Mouse (Mus musculus): Measurements from ENCODE around the gene S100a11.
"Not testable (repeated sequence)": the region's sequence is repeated elsewhere in the genome, so short reads cannot be mapped to it uniquely, and the experiment has no call there.

The S100a11 gene

DNA sequence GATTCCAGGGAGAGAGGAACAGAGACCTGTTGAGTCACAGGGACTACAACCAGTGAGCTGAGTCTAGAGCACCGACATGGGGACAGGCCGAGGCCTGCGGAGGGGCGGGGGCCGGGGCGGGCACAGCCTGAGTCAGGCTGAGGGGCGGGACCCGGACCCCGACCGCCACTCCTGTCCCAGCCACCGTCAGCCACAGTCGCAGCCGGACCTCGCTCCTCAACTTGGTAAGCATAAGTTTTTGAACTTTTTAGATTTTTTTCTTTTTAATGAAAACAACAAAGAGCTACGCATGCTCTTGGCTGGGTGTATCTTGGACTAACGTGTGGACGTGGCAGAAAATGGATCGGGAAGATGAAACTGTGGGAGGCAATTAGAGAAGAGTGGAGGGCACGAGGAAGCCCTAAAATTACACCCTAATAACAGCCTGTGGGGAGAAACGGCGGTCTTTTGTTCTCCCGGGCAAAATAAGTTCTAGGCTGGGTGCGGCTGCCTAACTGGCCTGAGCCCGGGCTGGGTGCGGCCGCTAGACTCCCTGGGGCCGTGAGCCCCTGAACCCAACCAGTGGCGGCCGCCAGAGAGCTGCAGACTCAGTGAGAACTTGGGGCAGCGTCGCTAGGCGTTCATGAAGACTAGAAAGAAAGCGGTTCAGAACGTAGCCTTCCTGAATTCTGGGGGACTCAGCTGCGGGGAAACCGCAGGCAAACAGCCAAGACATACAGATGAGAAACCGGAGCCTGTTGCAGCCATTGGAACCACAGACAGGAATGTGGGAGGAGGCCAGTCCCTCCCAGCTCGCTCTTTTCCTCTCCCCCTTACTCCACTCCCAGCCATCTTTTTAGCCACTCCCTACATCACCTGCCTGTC lies at the start of gene S100a11:
TSS of gene S100a11 (plus strand) at position 159 of the 864 bp plus-strand sequence.
- peak; percentile 65 for DNase-seq (ENCODE audit: low spot score)

GRCm38 (mm10) chr3:93480053-93480452 lies 40.2 kb upstream of the S100a11 start:
- no peak for DNase-seq (ENCODE audit: low spot score)

- no peak for DNase-seq (ENCODE audit: low spot score)
Measured at GRCm38 (mm10) chr3:93481982-93482616, 38.2 kb upstream of the S100a11 start.

GRCm38 (mm10) chr3:93485611-93486010 lies 34.7 kb upstream of the S100a11 start:
- DNase-seq (ENCODE audit: low spot score): no peak

DNA sequence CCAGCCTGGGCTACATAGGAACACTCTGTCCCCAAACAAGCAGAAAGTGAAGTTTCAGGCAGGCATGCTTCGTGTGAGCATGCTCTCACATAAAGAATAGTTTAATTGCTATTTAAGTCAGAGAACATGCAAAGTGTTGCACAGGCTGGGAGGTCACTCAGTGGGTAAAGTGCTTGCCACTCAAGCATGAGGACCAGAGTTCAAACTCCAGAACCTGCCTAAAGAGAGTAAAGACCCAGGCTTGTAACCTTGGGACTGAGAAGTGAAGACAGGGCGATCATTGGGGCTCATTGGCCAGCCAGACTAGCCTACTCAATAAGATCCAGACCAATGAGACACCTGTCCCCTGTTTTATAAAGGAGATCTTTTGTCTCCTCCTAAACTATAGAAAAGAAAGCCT lies 31.7 kb upstream of the S100a11 start:
- no peak for DNase-seq (ENCODE audit: low spot score)

DNA sequence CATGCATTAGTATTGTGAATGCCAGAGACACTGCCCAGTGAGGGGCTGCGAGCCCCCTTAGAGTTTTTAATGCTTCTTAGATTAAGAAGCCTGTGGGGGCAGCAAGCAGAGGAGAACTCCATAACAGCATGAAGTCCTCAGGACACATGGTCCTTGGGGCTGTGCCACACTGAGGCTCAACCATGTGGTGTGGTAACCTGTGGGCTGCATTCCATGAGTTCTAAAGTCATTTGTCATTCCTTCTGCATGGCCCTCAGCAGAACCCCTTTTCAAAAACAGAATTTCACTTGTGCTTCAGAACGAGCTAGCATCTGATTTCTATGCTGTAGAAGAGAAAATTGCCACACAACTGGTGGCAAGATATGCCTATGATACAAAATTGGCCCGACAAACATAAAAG lies 28.1 kb upstream of the S100a11 start:
- DNase-seq (ENCODE audit: low spot score): no peak

GRCm38 (mm10) chr3:93493992-93494391 lies 26.3 kb upstream of the S100a11 start:
- DNase-seq (ENCODE audit: low spot score): no peak

DNA sequence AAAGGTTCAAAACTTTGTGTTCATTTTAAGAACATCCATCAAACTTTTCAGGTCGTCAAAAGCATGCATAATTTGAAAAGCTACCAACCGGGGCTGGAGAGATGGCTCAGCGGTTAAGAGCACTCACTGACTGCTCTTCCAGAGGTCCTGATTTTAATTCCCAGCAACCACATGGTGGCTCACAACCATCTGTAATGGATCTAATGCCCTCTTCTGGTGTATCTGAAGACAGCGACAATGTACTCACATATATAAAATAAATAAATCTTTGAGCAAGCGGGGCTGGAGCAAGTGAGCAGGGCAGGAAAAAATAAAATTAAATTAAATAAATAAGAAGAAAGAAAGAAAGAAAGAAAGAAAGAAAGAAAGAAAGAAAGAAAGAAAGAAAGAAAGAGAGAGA lies 25.5 kb upstream of the S100a11 start:
- not testable (repeated sequence) for DNase-seq (ENCODE audit: low spot score)

- DNase-seq (ENCODE audit: low spot score): no peak
Measured at GRCm38 (mm10) chr3:93497131-93497530, 23.2 kb upstream of the S100a11 start.

DNA sequence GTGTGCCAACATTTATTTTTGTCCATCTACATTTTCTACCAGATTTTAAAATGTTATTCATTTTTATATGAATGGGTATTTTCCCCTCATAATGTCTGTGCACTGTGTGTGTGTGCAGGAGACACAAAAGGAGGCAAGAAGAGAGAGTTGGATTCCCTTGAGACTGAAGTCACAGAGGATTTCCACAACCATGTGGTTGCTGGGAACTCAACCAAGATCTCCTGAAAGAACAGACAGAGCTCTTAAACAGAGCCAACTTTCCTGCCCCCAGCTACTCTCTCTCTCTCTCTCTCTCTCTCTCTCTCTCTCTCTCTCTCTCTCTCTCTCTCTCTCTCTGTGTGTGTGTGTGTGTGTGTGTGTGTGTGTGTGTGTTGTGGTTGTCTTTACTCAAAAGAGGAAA lies 21.2 kb upstream of the S100a11 start:
- no peak for DNase-seq (ENCODE audit: low spot score)

GRCm38 (mm10) chr3:93504536-93505189 lies 15.6 kb upstream of the S100a11 start:
- no peak for DNase-seq (ENCODE audit: low spot score)

DNA sequence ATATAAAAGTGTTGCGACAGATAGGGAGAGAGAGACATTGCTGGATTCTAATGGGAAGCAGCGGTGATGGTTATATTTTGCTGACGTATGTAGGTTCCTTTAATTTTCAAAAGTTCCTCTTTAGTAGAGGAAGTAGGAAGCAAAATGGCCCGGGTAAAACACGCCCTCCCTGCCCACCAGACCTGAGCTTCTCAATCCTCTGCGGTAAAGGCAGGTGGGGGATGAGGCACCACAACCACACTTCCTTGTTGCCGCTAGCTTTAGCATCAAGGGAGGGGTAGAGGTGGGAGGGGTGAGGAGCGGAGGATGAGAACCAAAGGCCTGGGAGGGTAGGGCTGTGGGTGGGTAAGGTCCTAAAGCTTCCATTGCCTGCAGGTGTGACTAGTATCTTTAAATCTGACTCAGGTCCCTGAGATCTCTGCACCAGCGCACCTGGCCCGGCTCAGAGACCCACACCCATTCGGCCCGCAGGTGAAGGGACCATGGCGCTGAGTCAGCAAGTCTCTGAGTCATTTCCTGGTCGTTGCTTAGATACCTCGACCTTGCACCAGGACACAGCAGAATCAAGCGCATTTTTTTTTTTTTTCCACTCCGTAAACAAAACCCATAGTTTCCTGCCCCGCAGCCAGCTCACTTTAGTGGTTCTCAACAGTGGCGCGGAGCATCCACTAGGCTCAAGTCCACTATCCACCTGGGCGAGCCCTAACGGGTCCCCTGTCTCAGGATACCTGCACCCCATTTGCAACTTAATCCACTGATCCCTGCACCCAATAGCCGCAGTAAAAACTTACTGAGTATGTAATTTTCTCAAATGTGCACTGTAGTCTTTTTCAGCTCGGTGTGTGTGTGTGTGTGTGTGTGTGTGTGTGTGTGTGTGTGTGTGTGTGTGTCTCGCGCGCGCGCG lies 14.1 kb upstream of the S100a11 start:
- peak; percentile 58 for DNase-seq (ENCODE audit: low spot score)

DNA sequence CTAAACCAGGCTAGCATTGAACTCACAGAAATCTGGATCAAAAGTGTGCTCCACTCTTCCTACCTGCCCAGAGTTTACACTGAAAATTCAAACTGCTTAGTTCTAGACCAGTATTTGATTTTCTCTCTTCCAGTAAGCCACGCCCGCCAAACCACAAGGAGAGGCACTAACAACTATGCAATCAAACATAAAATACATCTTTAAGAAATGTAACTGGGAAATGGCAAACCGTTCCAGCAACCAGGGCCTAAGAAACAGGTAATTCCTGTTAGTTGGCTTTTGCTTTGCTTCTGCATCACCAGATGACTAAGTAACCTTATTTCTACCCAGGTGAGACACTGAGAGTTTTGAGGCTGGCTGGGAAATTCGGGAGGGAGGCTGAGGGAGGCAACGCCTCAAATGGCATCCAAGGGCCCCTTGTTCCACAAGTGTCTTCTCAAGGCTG lies 13.4 kb upstream of the S100a11 start:
- DNase-seq (ENCODE audit: low spot score): no peak

DNA sequence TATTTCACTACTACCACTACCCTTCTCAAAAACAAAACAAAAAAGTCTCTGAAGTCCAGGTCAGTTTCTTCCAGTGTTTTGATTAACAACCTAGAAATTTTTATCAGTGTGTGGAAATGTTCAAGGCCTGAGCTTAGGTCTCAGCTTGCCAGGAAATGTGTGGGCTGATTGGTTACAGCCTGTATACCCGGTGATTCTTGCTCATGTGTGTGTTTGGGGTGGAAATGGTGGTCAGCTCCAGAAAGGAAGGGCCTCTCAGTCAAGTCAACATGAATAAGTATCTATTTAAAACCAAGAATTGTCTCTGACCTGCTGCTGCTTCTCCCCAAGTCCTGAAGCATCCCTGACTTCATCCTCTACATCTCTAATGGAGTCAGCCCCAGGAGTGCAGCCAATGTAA lies 11.0 kb upstream of the S100a11 start:
- DNase-seq (ENCODE audit: low spot score): no peak

DNA sequence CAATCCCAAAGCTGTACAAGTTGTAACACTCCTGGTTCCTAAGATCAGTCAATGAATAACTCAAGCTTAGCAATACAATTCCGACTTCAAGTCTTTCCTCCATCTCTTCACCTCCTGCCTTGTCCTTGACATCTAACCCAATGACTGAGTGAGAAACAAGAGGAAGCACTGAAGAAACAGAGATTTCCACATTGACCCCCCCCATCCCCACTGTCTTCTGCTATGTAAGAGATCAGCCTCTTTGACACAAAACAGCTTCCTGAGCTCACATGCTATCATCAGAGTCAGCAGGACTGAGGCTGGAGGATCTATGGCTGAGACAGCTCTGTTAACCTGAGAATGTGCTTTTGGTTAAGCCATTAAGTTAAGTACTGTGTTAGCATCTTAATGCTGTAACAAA lies 9.3 kb upstream of the S100a11 start:
- no peak for DNase-seq (ENCODE audit: low spot score)

DNA sequence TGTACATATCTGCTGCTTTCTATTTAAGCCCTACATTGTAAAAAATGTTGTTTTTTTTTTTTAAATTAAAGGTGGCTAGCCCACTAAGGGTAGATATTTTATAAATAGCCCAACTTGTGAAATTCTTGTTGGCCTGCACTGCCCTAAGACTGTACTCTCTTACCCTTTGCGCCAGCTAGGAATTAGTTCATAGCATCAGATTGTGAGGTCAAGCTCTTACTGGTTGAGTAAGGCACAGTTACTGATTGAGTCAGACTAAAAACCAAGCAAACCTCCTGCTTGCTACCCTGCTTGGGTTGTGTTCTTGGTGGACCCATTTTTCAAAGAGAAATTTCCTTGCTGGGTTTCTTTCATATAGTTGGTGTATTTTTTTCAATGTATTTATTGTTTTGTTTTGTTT lies 8.5 kb upstream of the S100a11 start:
- no peak for DNase-seq (ENCODE audit: low spot score)

DNA sequence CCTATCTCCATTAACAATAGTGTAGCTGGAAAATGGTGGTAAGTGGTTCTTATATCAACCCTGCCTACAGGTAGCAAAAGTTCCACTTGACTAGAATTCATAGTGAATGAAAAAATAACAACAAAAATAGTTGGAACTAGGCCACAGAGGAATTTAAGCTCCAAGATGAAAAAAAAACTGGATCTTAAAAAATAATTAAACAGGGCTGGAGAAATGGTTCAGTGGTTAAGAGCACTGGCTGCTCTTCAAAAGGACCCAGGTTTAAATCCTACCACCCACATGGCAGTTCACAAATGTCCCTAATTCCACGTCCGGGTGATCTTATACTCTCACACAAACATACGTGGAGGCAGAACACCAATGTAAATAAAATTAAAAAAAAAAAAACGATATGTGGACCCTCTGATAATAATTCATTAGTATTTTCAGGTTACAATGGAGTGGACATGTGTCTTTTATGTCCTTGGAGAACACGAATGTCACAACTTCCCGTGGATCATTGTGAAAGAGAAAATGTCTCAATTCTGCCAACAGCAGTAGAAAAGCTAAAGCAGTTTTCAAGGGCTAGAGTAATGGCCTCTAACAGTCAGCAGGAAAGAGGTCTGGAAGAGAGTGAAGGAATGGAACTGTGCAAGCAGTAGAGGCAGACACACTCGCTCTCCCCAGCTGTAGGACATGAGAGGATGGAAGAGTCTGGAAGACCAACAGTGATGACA lies 7.7 kb upstream of the S100a11 start:
- no peak for DNase-seq (ENCODE audit: low spot score)

GRCm38 (mm10) chr3:93514628-93515027 lies 5.7 kb upstream of the S100a11 start:
- no peak for DNase-seq (ENCODE audit: low spot score)

- no peak for DNase-seq (ENCODE audit: low spot score)
Measured at GRCm38 (mm10) chr3:93517343-93517742, 2.9 kb upstream of the S100a11 start.

DNA sequence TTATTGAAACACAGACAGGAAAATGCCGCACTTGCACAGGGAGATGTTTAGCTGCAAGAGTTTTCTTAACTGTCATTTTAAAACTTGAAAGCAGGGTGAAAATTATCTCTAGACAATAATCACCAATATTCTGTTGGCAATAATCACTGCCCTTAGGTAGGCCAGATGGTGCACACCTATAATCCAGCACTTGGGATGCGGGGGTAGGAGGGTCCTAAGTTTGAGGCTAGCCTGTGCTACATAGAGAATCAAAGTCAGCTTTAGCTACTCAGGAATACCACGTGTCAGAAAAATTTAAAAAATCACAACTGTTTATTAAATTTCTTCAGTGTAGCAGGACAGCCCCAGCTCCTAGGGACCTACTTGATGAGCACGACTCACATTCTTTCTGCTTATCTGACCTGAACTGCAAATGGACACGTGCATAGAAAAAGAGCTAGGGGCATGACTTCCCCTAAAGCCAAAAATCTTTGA lies 395 bp upstream of the S100a11 start:
- DNase-seq (ENCODE audit: low spot score): no peak

DNA sequence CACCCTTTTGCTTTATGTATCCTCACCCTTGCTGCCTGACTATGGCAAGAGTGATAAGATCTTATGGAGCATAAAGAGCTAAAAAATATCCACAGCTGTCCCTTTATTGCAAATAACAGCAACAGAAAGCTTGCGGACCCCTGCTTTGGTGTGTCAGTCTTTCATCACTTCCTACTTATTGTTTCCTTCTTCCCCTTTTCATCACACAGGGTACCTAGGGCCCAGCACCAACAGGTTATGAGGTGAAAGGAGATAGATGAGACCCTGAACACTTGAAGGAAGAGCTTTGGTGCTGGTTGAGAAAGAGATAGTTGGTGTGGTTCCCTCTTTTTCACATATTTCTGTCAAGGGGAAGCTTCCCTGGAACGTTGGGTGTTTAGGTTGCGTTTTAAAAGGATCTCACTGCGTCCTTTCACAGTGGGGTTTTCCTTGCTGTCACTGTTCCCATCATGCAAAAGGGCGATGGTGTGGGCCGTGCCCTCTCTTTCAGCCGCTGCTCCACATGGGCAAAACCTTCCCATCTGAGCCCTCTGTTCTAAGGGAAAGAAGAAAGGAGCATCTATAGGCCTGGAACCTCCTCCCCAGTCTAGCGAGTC lies 1.3 kb downstream of the S100a11 start:
- no peak for DNase-seq (ENCODE audit: low spot score)

Measured in urinary bladder, postnatal 25 days (tissue).